Mouse (Mus musculus): ENCODE data around the gene Bmpr1a. TPM values are rescaled to one million over a fixed set of nuclear protein-coding genes. Genes with fewer than 3 reads are reported as not detected.

The Bmpr1a gene
- total RNA-seq, 1 experiment = 38.9 TPM

DNA sequence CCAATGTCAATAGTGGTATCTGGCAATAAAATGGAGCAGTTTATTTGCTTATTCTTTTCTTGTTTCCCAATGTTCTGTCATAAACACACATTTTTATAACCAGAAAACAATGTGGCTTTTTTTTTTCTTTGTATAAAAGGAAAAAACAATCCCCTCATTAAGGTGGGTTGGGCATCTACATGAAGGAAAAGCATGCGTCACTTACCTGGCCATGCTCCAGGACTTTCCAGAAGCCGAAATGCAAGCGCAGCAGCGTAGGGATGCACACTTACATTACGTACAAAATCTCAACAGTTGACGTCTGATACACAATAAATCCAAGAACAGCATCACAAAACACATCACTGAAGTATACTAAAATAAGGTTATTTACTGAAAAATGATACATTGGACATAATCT is 92.4 kb downstream of the Bmpr1a start:
- Histone ChIP-seq H3K36me3 (ENCODE audit: control insufficient read depth, insufficient read depth, low read length, poor library complexity, severe bottlenecking) (peaks cover 9% of the 10 kb centered on the region), H3K9ac (ENCODE audit: insufficient read depth, low read depth, low read length, poor library complexity, severe bottlenecking) (no peak overlapping the region)
- in situ Hi-C loops (cut with MboI; ENCODE audit: low sequenced_read_pairs in 2 of 2, unreplicated experiment in 2 of 2) = loop anchor here in 1 of 2 experiments (25.0 kb wide), 1 partner anchor 323 kb away; the partner anchor contains the start of gene Anxa8

DNA sequence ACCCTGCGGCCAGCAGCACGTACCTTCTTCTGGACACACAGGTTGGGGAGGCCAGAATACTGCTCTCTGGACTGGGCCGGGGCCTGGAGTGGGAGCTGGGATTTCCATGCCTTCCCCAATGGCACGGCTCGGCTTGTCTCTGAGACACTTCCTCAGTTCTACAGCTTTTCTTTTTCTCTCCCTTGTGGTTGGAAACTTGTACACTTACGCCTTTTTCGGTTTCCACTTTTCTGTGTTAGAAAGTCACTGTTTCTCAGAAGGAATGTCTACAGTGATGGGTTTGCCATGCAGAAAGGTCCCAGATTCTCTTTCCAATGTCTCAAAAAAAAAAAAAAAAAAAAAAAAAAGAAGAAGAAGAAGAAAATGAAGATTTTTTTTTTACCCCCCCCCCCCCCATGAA is 99.7 kb downstream of the Bmpr1a start:
- H3K9me3 ChIP-seq (ENCODE audit: control insufficient read depth, insufficient read depth, low read depth, low read length) = no peaks in the 10 kb centered on the region
- TF ChIP-seq HCFC1 (IDR thresholded peaks at IDR 0.05; ENCODE audit: borderline replicate concordance, insufficient read depth, low read length) = no peak
- no peak for TF ChIP-seq CHD2 (IDR thresholded peaks at IDR 0.05; ENCODE audit: low read depth, low read length)
- no peak for TF ChIP-seq ZNF384 (IDR thresholded peaks at IDR 0.05; ENCODE audit: low read depth, low read length)
- TF ChIP-seq ZC3H11A (IDR thresholded peaks at IDR 0.05; ENCODE audit: borderline replicate concordance, low read depth, low read length) = no peak
- no peak for TF ChIP-seq MAFK (IDR thresholded peaks at IDR 0.05; ENCODE audit: insufficient read depth, low read depth, low read length)
- no peak for DNase-seq (ENCODE audit: low read depth, low spot score)
- no peaks in the 10 kb centered on the region for H3K4me1 ChIP-seq (ENCODE audit: control insufficient read depth in 2 of 2, insufficient read depth in 2 of 2, low read length in 2 of 2, poor library complexity in 1 of 2)
- in situ Hi-C loops (cut with MboI; ENCODE audit: low sequenced_read_pairs in 2 of 2, unreplicated experiment in 2 of 2) = loop anchor here in 1 of 2 experiments (25.0 kb wide), 1 partner anchor 316 kb away; the partner anchor contains the start of gene Anxa8
- peaks cover 4% of the 10 kb centered on the region; the same call in 1 of the 2 replicates for H3K36me3 ChIP-seq (ENCODE audit: control insufficient read depth, insufficient read depth, low read length, poor library complexity, severe bottlenecking)
- no peak overlapping the region for H3K9ac ChIP-seq (ENCODE audit: insufficient read depth, low read depth, low read length, poor library complexity, severe bottlenecking)
- H3K27ac ChIP-seq (ENCODE audit: insufficient read depth, low read depth, low read length, poor library complexity, severe bottlenecking) = no peak overlapping the region
- no peak overlapping the region for H3K4me3 ChIP-seq (ENCODE audit: insufficient read depth in 1 of 2, low read depth in 1 of 2, low read length in 2 of 2, poor library complexity in 1 of 2, severe bottlenecking in 1 of 2)

More for the DNA sequence above, 92.4 kb downstream of the Bmpr1a start:
- Histone ChIP-seq H3K27ac (ENCODE audit: insufficient read depth, low read depth, low read length, poor library complexity, severe bottlenecking) (no peak overlapping the region), H3K4me1 (ENCODE audit: control insufficient read depth in 2 of 2, insufficient read depth in 2 of 2, low read length in 2 of 2, poor library complexity in 1 of 2) (no peaks in the 10 kb centered on the region), H3K9me3 (ENCODE audit: control insufficient read depth, insufficient read depth, low read depth, low read length) (no peaks in the 10 kb centered on the region), H3K4me3 (ENCODE audit: insufficient read depth in 1 of 2, low read depth in 1 of 2, low read length in 2 of 2, poor library complexity in 1 of 2, severe bottlenecking in 1 of 2) (no peak overlapping the region)
- no peak for TF ChIP-seq HCFC1 (IDR thresholded peaks at IDR 0.05; ENCODE audit: borderline replicate concordance, insufficient read depth, low read length)
- no peak for TF ChIP-seq ZNF384 (IDR thresholded peaks at IDR 0.05; ENCODE audit: low read depth, low read length)
- TF ChIP-seq CHD2 (IDR thresholded peaks at IDR 0.05; ENCODE audit: low read depth, low read length) = no peak
- TF ChIP-seq MAFK (IDR thresholded peaks at IDR 0.05; ENCODE audit: insufficient read depth, low read depth, low read length) = no peak
- TF ChIP-seq ZC3H11A (IDR thresholded peaks at IDR 0.05; ENCODE audit: borderline replicate concordance, low read depth, low read length) = no peak
- no peak for DNase-seq (ENCODE audit: low read depth, low spot score)

DNA sequence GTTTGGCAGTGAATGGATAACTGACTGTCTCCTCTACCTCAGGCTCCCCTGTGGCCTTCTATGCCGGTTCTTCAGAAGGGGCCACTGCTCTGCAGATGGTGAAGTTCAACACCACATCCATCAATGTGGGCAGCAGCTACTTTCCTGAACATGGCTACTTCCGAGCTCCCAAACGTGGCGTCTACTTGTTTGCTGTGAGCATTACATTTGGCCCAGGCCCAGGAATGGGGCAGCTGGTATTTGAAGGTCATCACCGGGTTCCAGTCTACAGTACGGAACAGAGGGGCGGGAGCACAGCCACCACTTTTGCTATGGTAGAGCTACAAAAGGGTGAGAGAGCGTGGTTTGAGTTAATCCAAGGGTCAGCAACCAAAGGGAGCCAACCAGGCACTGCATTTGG is 100.3 kb downstream of the Bmpr1a start:
- no peak overlapping the region for H3K4me3 ChIP-seq (ENCODE audit: insufficient read depth in 1 of 2, low read depth in 1 of 2, low read length in 2 of 2, poor library complexity in 1 of 2, severe bottlenecking in 1 of 2)
- no peaks in the 10 kb centered on the region for H3K4me1 ChIP-seq (ENCODE audit: control insufficient read depth in 2 of 2, insufficient read depth in 2 of 2, low read length in 2 of 2, poor library complexity in 1 of 2)
- no peak for TF ChIP-seq MAFK (IDR thresholded peaks at IDR 0.05; ENCODE audit: insufficient read depth, low read depth, low read length)
- peaks cover 7% of the 10 kb centered on the region for H3K36me3 ChIP-seq (ENCODE audit: control insufficient read depth, insufficient read depth, low read length, poor library complexity, severe bottlenecking)
- in situ Hi-C loops (cut with MboI; ENCODE audit: low sequenced_read_pairs in 2 of 2, unreplicated experiment in 2 of 2) = loop anchor here in 1 of 2 experiments (25.0 kb wide), 1 partner anchor 316 kb away; the partner anchor contains the start of gene Anxa8
- H3K27ac ChIP-seq (ENCODE audit: insufficient read depth, low read depth, low read length, poor library complexity, severe bottlenecking) = no peak overlapping the region
- no peak for DNase-seq (ENCODE audit: low read depth, low spot score)
- H3K9ac ChIP-seq (ENCODE audit: insufficient read depth, low read depth, low read length, poor library complexity, severe bottlenecking) = no peak overlapping the region
- H3K9me3 ChIP-seq (ENCODE audit: control insufficient read depth, insufficient read depth, low read depth, low read length) = no peaks in the 10 kb centered on the region

DNA sequence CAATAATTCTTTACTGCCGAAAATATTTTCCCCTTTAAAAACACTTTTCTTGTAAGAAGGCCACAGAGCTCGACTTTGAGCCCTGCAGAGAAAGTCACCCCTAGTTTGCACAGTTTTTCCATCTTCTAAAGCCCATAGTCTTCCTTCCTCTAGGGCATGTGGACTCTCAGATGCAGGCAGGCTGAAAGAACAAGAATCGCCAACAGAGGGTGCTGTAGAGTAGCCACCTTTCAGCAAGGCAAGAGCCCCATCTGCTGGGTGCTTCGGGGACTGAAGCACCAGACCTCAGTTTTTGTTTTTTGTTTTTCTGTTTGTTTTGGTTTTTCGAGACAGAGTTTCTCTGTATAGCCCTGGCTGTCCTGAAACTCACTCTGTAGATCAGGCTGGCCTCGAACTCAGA is 102.0 kb downstream of the Bmpr1a start:
- DNase-seq (ENCODE audit: low read depth, low spot score) = peak; percentile 85
- in situ Hi-C loops (cut with MboI; ENCODE audit: low sequenced_read_pairs in 2 of 2, unreplicated experiment in 2 of 2) = loop anchor here in 1 of 2 experiments (25.0 kb wide), 1 partner anchor 314 kb away; the partner anchor contains the start of gene Anxa8
- H3K36me3 ChIP-seq (ENCODE audit: control insufficient read depth, insufficient read depth, low read length, poor library complexity, severe bottlenecking) = peaks cover 4% of the 10 kb centered on the region
- TF ChIP-seq MAFK (IDR thresholded peaks at IDR 0.05; ENCODE audit: insufficient read depth, low read depth, low read length) (no peak), CHD2 (IDR thresholded peaks at IDR 0.05; ENCODE audit: low read depth, low read length) (no peak), ZC3H11A (IDR thresholded peaks at IDR 0.05; ENCODE audit: borderline replicate concordance, low read depth, low read length) (peak; percentile 96), HCFC1 (IDR thresholded peaks at IDR 0.05; ENCODE audit: borderline replicate concordance, insufficient read depth, low read length) (peak; percentile 55; the same call in 1 of the 2 replicates), ZNF384 (IDR thresholded peaks at IDR 0.05; ENCODE audit: low read depth, low read length) (peak; percentile 79; the same call in 1 of the 2 replicates)
- H3K4me3 ChIP-seq (ENCODE audit: insufficient read depth in 1 of 2, low read depth in 1 of 2, low read length in 2 of 2, poor library complexity in 1 of 2, severe bottlenecking in 1 of 2) = no peak overlapping the region
- no peaks in the 10 kb centered on the region for H3K4me1 ChIP-seq (ENCODE audit: control insufficient read depth in 2 of 2, insufficient read depth in 2 of 2, low read length in 2 of 2, poor library complexity in 1 of 2)
- no peak overlapping the region for H3K27ac ChIP-seq (ENCODE audit: insufficient read depth, low read depth, low read length, poor library complexity, severe bottlenecking)
- H3K9me3 ChIP-seq (ENCODE audit: control insufficient read depth, insufficient read depth, low read depth, low read length) = no peaks in the 10 kb centered on the region
- no peak overlapping the region for H3K9ac ChIP-seq (ENCODE audit: insufficient read depth, low read depth, low read length, poor library complexity, severe bottlenecking)

DNA sequence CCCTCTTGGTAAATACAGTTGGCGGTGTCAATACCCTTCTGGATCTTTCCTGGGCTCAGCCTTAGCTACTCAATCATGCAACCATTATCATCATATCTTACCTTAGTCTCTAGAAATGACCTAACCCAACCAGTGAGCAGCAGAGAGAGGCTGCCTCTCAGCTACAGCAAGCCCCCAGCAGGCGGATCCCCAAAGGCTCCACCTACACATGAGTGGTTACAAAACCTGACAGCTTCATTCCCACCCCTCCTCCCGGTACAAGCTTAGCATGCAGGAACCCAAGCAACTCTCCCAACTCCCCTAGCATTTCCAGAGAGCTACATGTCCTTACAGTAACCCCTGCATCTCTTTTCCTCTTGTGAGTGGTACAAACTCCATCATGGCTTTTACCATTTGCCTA is 103.1 kb downstream of the Bmpr1a start:
- no peak for TF ChIP-seq ZC3H11A (IDR thresholded peaks at IDR 0.05; ENCODE audit: borderline replicate concordance, low read depth, low read length)
- no peak for TF ChIP-seq MAFK (IDR thresholded peaks at IDR 0.05; ENCODE audit: insufficient read depth, low read depth, low read length)
- TF ChIP-seq HCFC1 (IDR thresholded peaks at IDR 0.05; ENCODE audit: borderline replicate concordance, insufficient read depth, low read length) = no peak
- no peak for TF ChIP-seq ZNF384 (IDR thresholded peaks at IDR 0.05; ENCODE audit: low read depth, low read length)
- no peak for TF ChIP-seq CHD2 (IDR thresholded peaks at IDR 0.05; ENCODE audit: low read depth, low read length)
- in situ Hi-C loops (cut with MboI; ENCODE audit: low sequenced_read_pairs in 2 of 2, unreplicated experiment in 2 of 2) = loop anchor here in 1 of 2 experiments (25.0 kb wide), 1 partner anchor 313 kb away; the partner anchor contains the start of gene Anxa8
- no peak for DNase-seq (ENCODE audit: low read depth, low spot score)
- Histone ChIP-seq H3K9ac (ENCODE audit: insufficient read depth, low read depth, low read length, poor library complexity, severe bottlenecking) (no peak overlapping the region), H3K27ac (ENCODE audit: insufficient read depth, low read depth, low read length, poor library complexity, severe bottlenecking) (no peak overlapping the region), H3K36me3 (ENCODE audit: control insufficient read depth, insufficient read depth, low read length, poor library complexity, severe bottlenecking) (peaks cover 4% of the 10 kb centered on the region; the same call in 1 of the 2 replicates), H3K4me3 (ENCODE audit: insufficient read depth in 1 of 2, low read depth in 1 of 2, low read length in 2 of 2, poor library complexity in 1 of 2, severe bottlenecking in 1 of 2) (no peak overlapping the region), H3K9me3 (ENCODE audit: control insufficient read depth, insufficient read depth, low read depth, low read length) (no peaks in the 10 kb centered on the region), H3K4me1 (ENCODE audit: control insufficient read depth in 2 of 2, insufficient read depth in 2 of 2, low read length in 2 of 2, poor library complexity in 1 of 2) (no peaks in the 10 kb centered on the region)

Data from ES-E14 (cell line).